Mouse (Mus musculus): ENCODE data around the gene Stk24.

Gene Stk24

GRCm38 (mm10) chr14:121259789-121260188 is 120.0 kb downstream of the Stk24 start:
- DNase-seq = peak; percentile 52

- DNase-seq = no peak
Observed at GRCm38 (mm10) chr14:121259332-121259731, 120.5 kb downstream of the Stk24 start.

DNA sequence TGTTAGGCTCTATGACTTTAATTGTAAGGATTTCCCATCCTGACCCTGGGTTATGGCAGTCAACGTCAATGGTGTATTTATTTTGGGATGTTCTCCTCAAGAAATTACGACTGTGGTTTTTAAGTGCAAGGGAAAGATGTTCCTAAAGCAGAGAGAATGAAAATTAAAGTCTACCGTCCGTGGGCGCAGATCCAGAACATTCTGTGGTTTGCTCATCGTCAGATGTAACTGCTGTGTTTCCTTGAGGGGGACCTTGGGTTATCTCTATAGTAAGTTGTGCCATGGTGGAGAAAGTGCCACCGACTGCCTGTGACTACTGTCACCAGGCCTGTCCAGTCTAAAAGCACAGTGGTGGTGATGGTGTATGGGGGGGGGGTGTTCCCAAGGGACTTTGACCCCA is 122.9 kb downstream of the Stk24 start:
- no peak for DNase-seq

DNA sequence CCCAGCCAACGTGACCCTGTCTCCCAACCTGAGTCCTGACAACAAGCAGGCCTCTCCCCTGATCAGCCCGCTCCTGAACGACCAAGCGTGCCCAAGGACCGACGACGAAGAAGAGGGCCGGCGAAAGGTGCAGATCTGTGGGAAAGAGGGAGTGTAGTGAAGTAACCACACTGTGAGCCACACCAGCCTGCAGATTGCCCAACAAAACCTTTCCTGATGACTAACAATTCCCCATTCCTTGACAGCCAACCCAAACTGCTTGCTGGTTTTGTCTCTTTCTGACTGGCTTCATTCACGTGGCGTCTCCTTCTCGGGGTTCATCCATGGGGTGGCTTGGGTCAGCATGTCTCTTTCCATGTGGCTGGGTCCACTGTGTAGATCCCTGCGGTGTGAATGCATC is 124.3 kb downstream of the Stk24 start:
- no peak for DNase-seq

DNA sequence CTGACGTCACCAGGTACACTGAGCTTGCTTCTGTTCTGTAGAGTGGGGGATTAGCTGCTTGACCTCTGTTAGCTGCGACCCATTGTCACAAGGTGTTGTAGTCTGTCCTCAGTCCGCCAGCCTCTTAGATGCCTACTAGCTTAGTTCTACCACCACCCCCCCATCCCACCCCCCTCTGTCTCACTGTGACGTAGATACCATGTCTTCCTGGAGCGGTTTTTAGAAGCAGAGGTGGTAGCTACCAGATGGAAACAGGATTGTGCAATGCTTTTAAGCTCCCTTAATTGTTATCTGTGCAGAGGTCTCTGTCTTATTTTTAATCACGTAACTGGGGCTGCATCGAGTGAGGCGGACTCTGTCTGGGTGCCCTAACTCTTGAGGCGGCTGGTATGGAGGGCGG is 124.9 kb downstream of the Stk24 start:
- DNase-seq = no peak

GRCm38 (mm10) chr14:121252542-121252941 is 127.3 kb downstream of the Stk24 start:
- no peak for DNase-seq

DNA sequence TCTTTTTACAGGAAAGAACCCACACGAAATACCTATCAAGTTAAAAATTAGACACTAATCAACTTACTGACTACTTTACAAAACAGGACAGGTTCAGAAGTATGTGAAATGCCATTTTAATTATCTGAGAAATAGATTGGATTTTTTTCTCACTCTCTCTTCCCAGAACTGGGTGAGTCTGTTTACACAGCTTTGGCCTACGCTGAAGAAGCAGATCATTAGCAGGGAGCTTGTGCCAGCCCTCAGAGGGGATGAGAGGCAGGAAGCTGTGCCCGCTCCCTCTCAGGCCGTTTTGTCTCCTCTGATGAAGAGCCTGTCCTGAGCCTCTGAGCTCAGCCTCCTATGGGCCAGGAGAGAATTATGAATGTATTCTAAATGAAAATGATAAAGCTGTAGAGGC is 128.1 kb downstream of the Stk24 start:
- DNase-seq = no peak

- no peak for DNase-seq
Observed at GRCm38 (mm10) chr14:121251099-121251498, 128.7 kb downstream of the Stk24 start.

- DNase-seq = no peak
Observed at GRCm38 (mm10) chr14:121248346-121248745, 131.5 kb downstream of the Stk24 start.

GRCm38 (mm10) chr14:121247287-121247686 is 132.5 kb downstream of the Stk24 start:
- no peak for DNase-seq

- no peak for DNase-seq
Observed at GRCm38 (mm10) chr14:121246048-121246731, 133.6 kb downstream of the Stk24 start.

DNA sequence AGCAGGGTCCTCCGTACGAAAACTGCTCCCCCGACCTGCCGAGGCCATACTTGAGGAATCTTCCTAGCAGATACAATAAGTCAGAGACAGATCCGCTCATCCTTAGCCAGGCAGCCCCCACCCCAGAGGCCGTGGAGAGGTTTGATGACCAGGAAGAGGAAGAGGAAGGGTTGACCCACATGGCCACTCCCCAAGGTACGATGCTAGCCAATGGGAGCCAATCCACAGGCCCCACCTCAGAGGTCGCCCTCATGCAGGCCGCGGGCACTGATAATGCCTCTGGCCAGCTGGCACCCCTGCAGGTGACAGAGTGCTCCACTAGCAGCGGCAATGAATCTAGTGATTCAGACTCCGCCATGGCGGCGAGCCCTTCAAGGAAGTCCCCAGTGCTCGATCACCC is 135.7 kb downstream of the Stk24 start:
- DNase-seq = no peak

GRCm38 (mm10) chr14:121239386-121239785 is 140.4 kb downstream of the Stk24 start:
- no peak for DNase-seq

DNA sequence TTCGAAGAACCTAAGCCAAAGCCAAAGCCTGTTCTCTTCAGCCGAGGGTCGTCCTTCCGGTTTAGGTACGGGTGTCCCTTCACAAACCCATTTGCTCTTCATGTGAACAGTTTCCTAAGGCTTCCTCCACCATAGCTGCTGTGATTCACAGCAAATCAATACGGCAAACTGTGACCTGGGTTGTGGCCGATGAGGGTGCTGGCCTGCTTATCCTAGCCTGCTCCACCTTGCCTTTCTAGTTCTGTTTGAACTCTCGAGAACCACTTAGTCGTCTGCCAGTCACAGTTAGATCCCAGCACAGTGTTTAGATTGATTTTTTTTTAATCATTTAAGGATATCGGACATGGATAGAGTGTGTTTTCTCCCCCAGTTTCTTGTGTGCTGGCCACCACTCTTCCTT is 141.1 kb downstream of the Stk24 start:
- DNase-seq = no peak

GRCm38 (mm10) chr14:121236736-121237135 is 143.1 kb downstream of the Stk24 start:
- DNase-seq = no peak

All from thymus, postnatal 25 days (tissue).